Mouse (Mus musculus): ENCODE results near the gene Cd180.

DNA sequence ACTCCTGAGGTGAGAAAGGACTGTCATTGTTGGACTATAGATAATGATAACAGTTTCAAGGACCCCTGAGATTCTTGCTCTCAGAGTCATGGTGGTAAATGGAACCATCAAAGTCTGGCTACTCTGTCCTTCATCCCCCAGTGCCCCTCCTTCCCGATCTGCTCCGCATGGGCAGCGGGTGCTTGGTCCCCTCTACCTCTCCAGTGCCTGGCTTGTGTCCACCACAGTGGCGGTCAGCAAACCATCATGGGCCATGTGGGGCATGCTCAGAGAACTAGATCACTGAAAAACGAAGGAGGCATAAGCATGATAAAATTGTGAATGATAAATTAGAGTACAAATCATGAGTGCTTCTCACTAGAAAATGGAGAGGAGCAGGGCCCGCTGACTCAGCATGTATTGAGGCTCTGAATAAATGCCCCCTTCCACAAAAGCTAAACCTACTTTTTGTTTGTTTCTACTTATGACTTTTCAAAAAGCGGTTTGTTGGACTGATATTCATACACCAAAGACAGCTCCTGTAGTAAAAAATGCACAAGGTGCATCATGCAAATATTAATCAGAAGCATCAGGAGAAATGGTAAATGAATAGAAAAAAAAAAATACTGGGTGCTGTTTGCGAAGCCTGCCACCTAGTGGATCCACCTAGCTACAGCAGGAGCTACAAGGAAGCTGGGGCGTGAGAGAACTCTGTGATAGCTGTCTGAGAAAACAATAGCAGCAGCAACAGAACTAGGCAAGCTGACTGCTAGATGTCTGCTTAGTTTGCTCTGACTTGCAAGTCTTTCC, 51.3 kb downstream of the Cd180 start:
- TF ChIP-seq CTCF (IDR thresholded peaks at IDR 0.05; ENCODE audit: low read depth) (peak; percentile 88), EP300 (optimal IDR thresholded peaks at IDR 0.05) (no peak)

Data from stomach, postnatal 0 days (tissue).